Mouse (Mus musculus) thymus, adult 2 months (tissue): ENCODE data around the gene Cacna2d3.

Experiments used
- CTCF ChIP-seq: fragments of 200-500 bp; IDR thresholded peaks from 2 replicates; pipeline ENCODE4 v1.5.1; 2012; ENCODE audit warnings: mild to moderate bottlenecking, control low read depth, low read length, moderate library complexity, borderline replicate concordance; ENCODE audit not compliant: control insufficient read depth, poor library complexity, insufficient read depth; ENCODE audit errors: extremely low read depth
- POLR2A ChIP-seq: fragments of 200-500 bp; IDR thresholded peaks from 2 replicates; pipeline ENCODE4 v1.6.1; 2012; ENCODE audit warnings: mild to moderate bottlenecking, low read length, control low read depth, moderate library complexity; ENCODE audit not compliant: control insufficient read depth, poor library complexity, insufficient read depth; ENCODE audit errors: extremely low read depth

- TF ChIP-seq CTCF (no peak), POLR2A (no peak)
Observed at GRCm38 (mm10) chr14:29556152-29556551, 165.5 kb downstream of the Cacna2d3 start.
